Mouse (Mus musculus): ENCODE data around the gene Ahnak2. TPM values are rescaled to one million over a fixed set of nuclear protein-coding genes. Genes with fewer than 3 reads are reported as not detected.

Gene Ahnak2
- polyA plus RNA-seq, 1 experiment from 2014 or later = 5.0 TPM

- Histone ChIP-seq H3K27ac (ENCODE audit: low read length) (no peak overlapping the region), H3K4me1 (ENCODE audit: control insufficient read depth, insufficient read depth, low read length) (peaks cover 15% of the 10 kb centered on the region; the same call in 1 of the 2 replicates), H3K9me3 (ENCODE audit: control insufficient read depth, low read depth, low read length) (no peaks in the 10 kb centered on the region), H3K4me3 (ENCODE audit: low read depth, low read length) (no peak overlapping the region), H3K36me3 (ENCODE audit: control insufficient read depth, insufficient read depth, low read length) (no peaks in the 10 kb centered on the region), H3K4me2 (replicated peaks; ENCODE audit: low read depth, low read length) (no peak overlapping the region), H3K9ac (replicated peaks; ENCODE audit: low read depth, low read length) (no peak overlapping the region), H3K27me3 (ENCODE audit: control insufficient read depth, insufficient read depth, low read length) (0 out of 2 replicates have a peak, but pooled peaks cover 6% of the 10 kb centered on the region)
- ATAC-seq (ENCODE audit: insufficient number of reproducible peaks, insufficient read depth, low FRiP score, low read depth) = no peak
- 63% methylated on average over 6 of the region's 6 CpGs for WGBS
Measured at GRCm38 (mm10) chr12:112806044-112806443, 3.6 kb upstream of the Ahnak2 start.

GRCm38 (mm10) chr12:112804046-112804445 lies 1.6 kb upstream of the Ahnak2 start:
- H3K9ac ChIP-seq (replicated peaks; ENCODE audit: low read depth, low read length) = no peak overlapping the region
- no peak overlapping the region for H3K27ac ChIP-seq (ENCODE audit: low read length)
- no peak for ATAC-seq (ENCODE audit: insufficient number of reproducible peaks, insufficient read depth, low FRiP score, low read depth)
- H3K4me1 ChIP-seq (ENCODE audit: control insufficient read depth, insufficient read depth, low read length) = peaks cover 10% of the 10 kb centered on the region; the same call in 1 of the 2 replicates
- H3K4me2 ChIP-seq (replicated peaks; ENCODE audit: low read depth, low read length) = no peak overlapping the region
- H3K4me3 ChIP-seq (ENCODE audit: low read depth, low read length) = no peak overlapping the region
- H3K36me3 ChIP-seq (ENCODE audit: control insufficient read depth, insufficient read depth, low read length) = no peaks in the 10 kb centered on the region
- H3K9me3 ChIP-seq (ENCODE audit: control insufficient read depth, low read depth, low read length) = no peaks in the 10 kb centered on the region
- whole genome bisulfite sequencing = 42% methylated on average over 13 of the region's 13 CpGs
- H3K27me3 ChIP-seq (ENCODE audit: control insufficient read depth, insufficient read depth, low read length) = 0 out of 2 replicates have a peak, but pooled peaks cover 6% of the 10 kb centered on the region

- H3K27me3 ChIP-seq (ENCODE audit: control insufficient read depth, insufficient read depth, low read length) = 0 out of 2 replicates have a peak, but pooled peaks cover 6% of the 10 kb centered on the region
- no peaks in the 10 kb centered on the region for H3K36me3 ChIP-seq (ENCODE audit: control insufficient read depth, insufficient read depth, low read length)
- H3K27ac ChIP-seq (ENCODE audit: low read length) = no peak overlapping the region
- H3K4me2 ChIP-seq (replicated peaks; ENCODE audit: low read depth, low read length) = peak overlapping the region; percentile 100
- H3K4me1 ChIP-seq (ENCODE audit: control insufficient read depth, insufficient read depth, low read length) = peaks cover 19% of the 10 kb centered on the region
- no peak overlapping the region for H3K4me3 ChIP-seq (ENCODE audit: low read depth, low read length)
- ATAC-seq (ENCODE audit: insufficient number of reproducible peaks, insufficient read depth, low FRiP score, low read depth) = no peak
- WGBS = 31% methylated on average over 3 of the region's 3 CpGs
- H3K9ac ChIP-seq (replicated peaks; ENCODE audit: low read depth, low read length) = no peak overlapping the region
- no peaks in the 10 kb centered on the region for H3K9me3 ChIP-seq (ENCODE audit: control insufficient read depth, low read depth, low read length)
Measured at GRCm38 (mm10) chr12:112802917-112803316, 460 bp upstream of the Ahnak2 start.

GRCm38 (mm10) chr12:112800476-112800875 lies 2.0 kb downstream of the Ahnak2 start:
- no peak for ATAC-seq (ENCODE audit: insufficient number of reproducible peaks, insufficient read depth, low FRiP score, low read depth)
- Histone ChIP-seq H3K9me3 (ENCODE audit: control insufficient read depth, low read depth, low read length) (no peaks in the 10 kb centered on the region), H3K4me2 (replicated peaks; ENCODE audit: low read depth, low read length) (no peak overlapping the region), H3K9ac (replicated peaks; ENCODE audit: low read depth, low read length) (no peak overlapping the region), H3K27me3 (ENCODE audit: control insufficient read depth, insufficient read depth, low read length) (0 out of 2 replicates have a peak, but pooled peaks cover 6% of the 10 kb centered on the region), H3K27ac (ENCODE audit: low read length) (no peak overlapping the region), H3K4me3 (ENCODE audit: low read depth, low read length) (no peak overlapping the region), H3K4me1 (ENCODE audit: control insufficient read depth, insufficient read depth, low read length) (peaks cover 43% of the 10 kb centered on the region), H3K36me3 (ENCODE audit: control insufficient read depth, insufficient read depth, low read length) (no peaks in the 10 kb centered on the region)
- WGBS = 12% methylated on average over 4 of the region's 4 CpGs

GRCm38 (mm10) chr12:112799237-112799970 lies 3.1 kb downstream of the Ahnak2 start:
- Histone ChIP-seq H3K27me3 (ENCODE audit: control insufficient read depth, insufficient read depth, low read length) (0 out of 2 replicates have a peak, but pooled peaks cover 6% of the 10 kb centered on the region), H3K4me2 (replicated peaks; ENCODE audit: low read depth, low read length) (no peak overlapping the region), H3K9me3 (ENCODE audit: control insufficient read depth, low read depth, low read length) (no peaks in the 10 kb centered on the region), H3K4me3 (ENCODE audit: low read depth, low read length) (no peak overlapping the region), H3K27ac (ENCODE audit: low read length) (0 out of 2 replicates have a peak overlapping the region, but pooled peaks have one; percentile 61), H3K9ac (replicated peaks; ENCODE audit: low read depth, low read length) (no peak overlapping the region), H3K36me3 (ENCODE audit: control insufficient read depth, insufficient read depth, low read length) (no peaks in the 10 kb centered on the region), H3K4me1 (ENCODE audit: control insufficient read depth, insufficient read depth, low read length) (peaks cover 54% of the 10 kb centered on the region)
- 79% methylated on average over 10 of the region's 10 CpGs for WGBS
- ATAC-seq (ENCODE audit: insufficient number of reproducible peaks, insufficient read depth, low FRiP score, low read depth) = no peak

- peak overlapping the region; percentile 61; the same call in 1 of the 2 replicates for H3K27ac ChIP-seq (ENCODE audit: low read length)
- no peaks in the 10 kb centered on the region for H3K36me3 ChIP-seq (ENCODE audit: control insufficient read depth, insufficient read depth, low read length)
- H3K4me2 ChIP-seq (replicated peaks; ENCODE audit: low read depth, low read length) = no peak overlapping the region
- H3K27me3 ChIP-seq (ENCODE audit: control insufficient read depth, insufficient read depth, low read length) = 0 out of 2 replicates have a peak, but pooled peaks cover 6% of the 10 kb centered on the region
- no peaks in the 10 kb centered on the region for H3K9me3 ChIP-seq (ENCODE audit: control insufficient read depth, low read depth, low read length)
- no peak overlapping the region for H3K9ac ChIP-seq (replicated peaks; ENCODE audit: low read depth, low read length)
- no peak overlapping the region for H3K4me3 ChIP-seq (ENCODE audit: low read depth, low read length)
- H3K4me1 ChIP-seq (ENCODE audit: control insufficient read depth, insufficient read depth, low read length) = peaks cover 61% of the 10 kb centered on the region
- no peak for ATAC-seq (ENCODE audit: insufficient number of reproducible peaks, insufficient read depth, low FRiP score, low read depth)
- 62% methylated on average over 5 of the region's 5 CpGs for WGBS
Measured at GRCm38 (mm10) chr12:112798716-112799115, 3.7 kb downstream of the Ahnak2 start.

- no peaks in the 10 kb centered on the region for H3K9me3 ChIP-seq (ENCODE audit: control insufficient read depth, low read depth, low read length)
- no peaks in the 10 kb centered on the region for H3K36me3 ChIP-seq (ENCODE audit: control insufficient read depth, insufficient read depth, low read length)
- 0 out of 2 replicates have a peak, but pooled peaks cover 6% of the 10 kb centered on the region for H3K27me3 ChIP-seq (ENCODE audit: control insufficient read depth, insufficient read depth, low read length)
- no peak for ATAC-seq (ENCODE audit: insufficient number of reproducible peaks, insufficient read depth, low FRiP score, low read depth)
- no peak overlapping the region for H3K4me2 ChIP-seq (replicated peaks; ENCODE audit: low read depth, low read length)
- peak overlapping the region; percentile 55; the same call in 1 of the 2 replicates for H3K27ac ChIP-seq (ENCODE audit: low read length)
- peaks cover 65% of the 10 kb centered on the region for H3K4me1 ChIP-seq (ENCODE audit: control insufficient read depth, insufficient read depth, low read length)
- no peak overlapping the region for H3K4me3 ChIP-seq (ENCODE audit: low read depth, low read length)
- H3K9ac ChIP-seq (replicated peaks; ENCODE audit: low read depth, low read length) = no peak overlapping the region
- WGBS = 9% methylated on average over 5 of the region's 5 CpGs
Measured at GRCm38 (mm10) chr12:112798332-112798681, 4.2 kb downstream of the Ahnak2 start.

- no peak overlapping the region for H3K4me3 ChIP-seq (ENCODE audit: low read depth, low read length)
- 45% methylated on average over 14 of the region's 15 CpGs for WGBS
- H3K27ac ChIP-seq (ENCODE audit: low read length) = peak overlapping the region; percentile 55; the same call in 1 of the 2 replicates
- peaks cover 70% of the 10 kb centered on the region for H3K4me1 ChIP-seq (ENCODE audit: control insufficient read depth, insufficient read depth, low read length)
- H3K9me3 ChIP-seq (ENCODE audit: control insufficient read depth, low read depth, low read length) = no peaks in the 10 kb centered on the region
- no peak for ATAC-seq (ENCODE audit: insufficient number of reproducible peaks, insufficient read depth, low FRiP score, low read depth)
- 0 out of 2 replicates have a peak, but pooled peaks cover 6% of the 10 kb centered on the region for H3K27me3 ChIP-seq (ENCODE audit: control insufficient read depth, insufficient read depth, low read length)
- H3K36me3 ChIP-seq (ENCODE audit: control insufficient read depth, insufficient read depth, low read length) = no peaks in the 10 kb centered on the region
- H3K4me2 ChIP-seq (replicated peaks; ENCODE audit: low read depth, low read length) = no peak overlapping the region
- H3K9ac ChIP-seq (replicated peaks; ENCODE audit: low read depth, low read length) = no peak overlapping the region
Measured at GRCm38 (mm10) chr12:112797672-112798331, 4.7 kb downstream of the Ahnak2 start.
